Mouse (Mus musculus) urinary bladder, adult 2 months (tissue): ENCODE measurements around the gene Fas. TPM values are rescaled to one million over a fixed set of nuclear protein-coding genes. Genes with fewer than 3 reads are reported as not detected.
A peak's percentile ranks its signal among the peaks of the same experiment; 100 is the strongest.

Source experiments
- DNase-seq: peaks from one replicate; pipeline ENCODE4 v3.0.0; 2022; ENCODE audit warnings: low spot score
- polyA plus RNA-seq: library from polyadenylated mRNA; depleted of rRNA; stranded (reverse); fragments of >200 nt; gene quantifications from 2 replicates; pipeline ENCODE4 v1.2.3, GENCODE M21; 2012

The Fas gene
- polyA plus RNA-seq, 1 experiment: 15.6 TPM

DNA sequence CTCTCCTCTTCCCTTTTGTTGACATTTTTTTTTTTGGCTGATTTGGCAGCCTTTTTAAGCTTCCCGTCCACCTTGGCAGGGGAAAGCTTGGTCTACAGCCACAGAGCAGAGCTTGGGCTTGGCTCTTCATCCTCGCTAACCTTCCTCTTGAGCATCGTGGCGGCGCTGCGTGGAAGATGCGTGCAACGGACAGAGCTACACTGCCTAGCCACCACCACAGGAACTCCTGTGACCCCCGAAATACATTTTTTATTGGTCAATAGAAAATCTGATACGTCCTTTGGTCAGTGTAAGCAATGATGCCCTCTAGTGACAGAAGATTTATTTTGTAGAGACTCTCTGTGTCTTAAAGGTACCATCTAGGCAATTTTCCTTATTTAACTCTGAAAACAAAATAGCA is 6.1 kb upstream of the Fas start:
- DNase-seq: no peak

DNA sequence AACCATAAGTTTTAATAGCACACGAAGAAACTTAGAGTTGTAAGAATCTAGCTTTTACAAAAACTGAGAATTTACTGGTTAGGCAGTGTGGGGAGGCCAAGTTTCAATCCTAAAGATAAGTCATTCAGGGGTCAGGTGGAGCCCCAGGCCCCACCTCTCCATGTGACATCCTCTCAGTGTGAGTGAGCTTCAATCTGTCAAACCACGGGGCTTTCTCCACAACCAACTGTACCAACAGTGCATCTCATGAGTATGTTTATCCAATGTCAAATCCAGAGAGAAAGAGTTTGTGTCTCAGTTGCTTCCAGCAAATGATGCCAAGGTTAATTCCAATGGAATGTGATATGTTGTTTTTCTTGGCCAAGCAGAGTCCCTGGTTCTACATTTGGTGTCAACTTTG is 5.6 kb upstream of the Fas start:
- no peak for DNase-seq

DNA sequence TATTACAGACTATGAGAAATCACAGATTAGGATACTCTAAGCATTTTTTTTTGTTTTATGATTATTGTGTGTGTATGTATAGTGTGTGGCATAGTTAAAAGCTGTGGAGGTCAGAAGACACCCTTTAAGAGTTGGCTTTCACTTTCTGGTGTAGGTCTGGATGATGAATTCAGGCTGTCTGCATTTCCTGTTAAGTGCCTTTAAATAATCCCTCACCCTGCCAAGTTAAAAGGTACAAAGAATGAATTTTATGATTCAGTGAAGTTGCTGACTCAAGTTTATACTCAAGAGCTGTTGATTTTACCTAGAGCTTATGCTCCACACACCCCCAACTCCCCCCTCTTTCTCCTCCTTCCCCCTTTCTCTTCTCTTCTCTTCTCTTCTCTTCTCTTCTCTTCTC is 3.2 kb upstream of the Fas start:
- no peak for DNase-seq

DNA sequence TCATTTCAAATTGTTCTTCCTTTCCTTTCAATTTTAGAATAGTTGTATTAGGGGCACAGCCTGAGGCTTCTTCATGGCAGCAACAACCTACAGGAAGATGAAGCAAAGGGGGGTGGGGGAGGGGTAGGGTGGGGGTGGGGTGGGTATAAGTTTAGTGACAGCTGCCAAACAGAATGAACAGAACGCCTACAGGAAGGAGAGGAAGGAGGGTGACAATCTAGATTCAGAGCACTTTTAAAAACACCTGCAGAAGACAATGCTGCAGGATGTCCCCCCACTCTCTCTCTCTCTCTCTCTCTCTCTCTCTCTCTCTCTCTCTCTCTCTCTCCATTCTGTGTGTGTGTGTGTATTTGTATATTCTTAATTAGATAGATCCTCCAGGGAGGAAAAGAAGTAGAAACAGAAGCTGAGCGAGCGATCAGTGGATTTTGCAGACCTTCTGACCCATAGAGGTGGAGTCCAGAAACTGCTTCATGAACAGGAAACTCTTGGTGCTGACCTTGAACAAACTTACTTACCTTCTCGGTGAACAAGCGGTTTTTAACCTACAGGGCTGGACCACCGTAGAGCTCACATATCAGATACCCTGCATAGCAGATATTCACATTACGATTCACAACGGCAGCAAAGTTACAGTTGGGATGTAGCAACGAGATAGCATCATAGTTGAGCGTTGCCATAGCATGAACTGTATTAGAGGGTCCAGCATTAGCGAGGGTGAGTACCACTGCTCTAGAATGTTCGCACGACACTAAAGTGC is 2.6 kb upstream of the Fas start:
- no peak for DNase-seq

DNA sequence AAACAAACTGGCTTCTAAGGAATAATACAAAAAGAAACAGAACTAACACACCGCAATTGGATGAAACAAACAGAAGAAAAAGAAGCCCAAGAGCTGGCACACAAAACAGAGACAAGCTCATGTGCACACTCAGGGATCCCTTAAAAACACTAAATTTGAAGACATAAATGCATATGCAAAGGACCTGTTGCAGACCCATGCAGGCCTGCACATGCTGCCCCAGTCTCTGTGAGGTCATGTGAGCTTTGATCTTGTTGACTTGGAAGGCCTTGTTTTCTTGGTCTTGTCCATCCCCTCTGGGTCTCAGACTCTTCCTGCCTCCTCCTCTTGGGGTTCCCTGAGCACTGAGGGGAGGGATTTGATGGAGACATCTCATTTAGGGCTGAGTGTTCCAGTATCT is 1.8 kb upstream of the Fas start:
- DNase-seq: no peak

DNA sequence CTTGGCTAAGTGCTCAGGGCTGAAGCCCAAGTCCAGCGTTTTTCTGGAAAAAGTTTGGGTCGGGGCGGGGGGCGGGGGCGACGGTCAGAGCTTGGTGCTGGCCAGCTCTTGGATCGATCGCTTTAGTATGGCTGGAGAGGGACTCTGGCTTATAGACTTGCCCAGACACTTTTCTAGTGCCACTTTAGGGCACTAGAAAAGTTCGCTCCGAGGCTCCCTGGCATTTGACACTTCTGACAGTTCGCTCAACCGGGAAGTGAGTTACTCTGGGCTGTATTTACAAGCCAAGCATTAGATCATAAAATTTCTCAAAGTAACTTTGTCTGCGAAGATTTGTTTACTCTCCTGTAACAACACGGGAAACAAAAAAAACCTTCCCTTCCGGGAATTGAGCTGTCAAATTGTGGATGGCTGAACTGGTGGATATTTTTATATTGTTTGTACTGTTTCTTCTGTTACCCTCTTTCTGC is 441 bp downstream of the Fas start:
- DNase-seq: no peak

DNA sequence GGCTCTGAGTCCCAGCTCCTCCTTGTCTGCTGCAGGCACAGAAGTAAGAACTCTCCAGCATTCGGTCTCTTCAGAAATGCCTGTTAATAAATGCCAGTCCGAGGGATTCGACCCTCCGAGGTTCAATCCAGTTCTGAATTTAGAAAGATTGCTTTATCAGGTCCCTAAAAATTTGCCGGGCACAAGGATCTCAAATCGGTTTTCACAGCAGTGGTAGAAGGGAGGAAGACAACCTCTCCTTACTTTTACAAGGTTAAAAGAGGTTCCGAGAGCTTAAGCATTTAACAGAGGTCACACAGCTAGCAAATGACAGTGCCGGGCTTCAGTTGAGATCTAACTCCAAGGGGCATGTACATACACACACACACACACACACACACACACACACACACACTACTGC is 913 bp downstream of the Fas start:
- DNase-seq: no peak

- DNase-seq: no peak
These were observed 1.5 kb downstream of the Fas start for GRCm38 (mm10) chr19:34291956-34292355.

DNA sequence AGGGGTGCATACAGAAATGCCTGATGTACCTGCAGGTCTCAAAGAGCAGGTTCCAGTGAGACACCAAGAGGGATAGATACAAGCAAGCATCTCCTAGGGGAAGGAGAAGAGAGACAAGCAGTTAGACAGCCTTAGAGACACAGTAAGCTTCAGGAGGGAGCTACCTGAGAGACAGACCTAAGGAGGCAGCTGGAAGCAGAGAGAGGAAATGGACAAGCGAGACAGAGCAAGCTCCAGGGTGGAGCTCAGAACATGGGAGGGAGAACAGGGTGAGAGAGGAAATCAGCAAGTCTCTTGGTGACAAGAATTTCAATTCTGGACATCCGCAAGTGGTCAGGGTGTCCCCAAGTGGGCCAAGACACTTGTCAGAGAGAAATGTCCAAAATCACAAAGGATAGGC is 2.2 kb downstream of the Fas start:
- DNase-seq: no peak

DNA sequence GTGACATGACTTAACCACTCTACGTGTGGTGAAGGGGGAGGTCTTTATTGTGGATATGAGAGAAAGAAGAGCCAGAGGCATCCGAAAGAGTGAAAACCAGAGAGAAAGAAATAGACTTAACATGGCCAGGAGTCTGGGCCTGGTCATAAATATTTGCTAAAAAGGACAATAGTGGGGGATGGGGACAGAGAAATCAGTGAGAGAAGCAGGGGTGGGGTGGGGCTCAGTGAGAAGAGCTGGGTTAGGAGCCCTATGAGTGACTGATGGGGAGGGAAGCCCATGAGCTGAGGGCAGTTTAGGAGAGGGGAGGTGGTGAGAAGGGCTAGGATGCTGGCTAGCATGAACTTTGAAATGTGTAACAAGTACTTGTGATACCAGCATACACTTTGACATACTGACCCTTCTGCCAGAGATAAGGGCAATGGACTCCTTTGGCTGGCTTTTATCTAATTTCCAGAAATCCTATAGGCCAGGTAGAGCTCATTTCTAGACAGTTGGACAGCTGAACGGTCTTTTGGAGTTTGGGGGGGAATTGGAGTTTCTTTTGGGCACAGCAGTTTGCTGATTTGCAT is 3.0 kb downstream of the Fas start:
- DNase-seq: no peak

- no peak for DNase-seq
These were observed 5.0 kb downstream of the Fas start for GRCm38 (mm10) chr19:34295442-34295841.

DNA sequence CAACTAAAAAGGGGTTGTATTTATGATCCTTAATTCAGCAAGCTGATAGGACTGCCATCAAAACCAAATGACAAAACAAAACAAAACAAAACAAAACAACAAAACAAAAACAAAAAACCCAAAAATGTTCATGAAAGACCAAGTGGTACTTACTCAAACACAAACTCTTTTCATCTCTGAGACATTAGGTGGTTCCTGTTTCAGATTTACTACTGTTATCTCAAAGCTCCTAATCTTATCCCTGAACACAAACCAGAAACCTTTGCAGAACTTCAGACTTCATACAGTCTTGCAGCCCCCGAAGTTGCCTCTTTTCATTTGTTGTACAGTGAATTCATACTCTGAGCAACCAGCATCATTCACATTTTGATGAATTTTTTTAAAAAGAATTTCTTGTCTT is 8.1 kb downstream of the Fas start:
- DNase-seq: no peak

DNA sequence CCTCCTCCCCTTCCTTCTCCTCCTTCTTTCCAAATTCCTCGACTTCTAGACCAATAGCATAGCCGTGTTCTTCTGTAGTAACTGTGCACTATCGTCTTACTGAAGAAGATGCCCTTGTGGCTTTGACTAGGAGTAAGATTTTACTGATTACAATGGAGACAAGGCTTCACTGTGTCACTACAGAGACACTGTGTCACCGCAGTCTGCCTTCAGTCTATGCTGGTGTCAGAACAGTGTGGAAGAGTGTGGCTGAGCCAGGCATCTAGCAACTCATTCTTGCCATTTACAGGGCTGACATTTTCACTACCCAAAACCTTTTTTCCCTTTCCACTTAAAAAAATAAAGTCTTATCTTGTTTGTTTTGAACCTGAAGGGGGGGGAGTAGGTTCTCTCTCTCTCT is 8.8 kb downstream of the Fas start:
- DNase-seq: no peak

DNA sequence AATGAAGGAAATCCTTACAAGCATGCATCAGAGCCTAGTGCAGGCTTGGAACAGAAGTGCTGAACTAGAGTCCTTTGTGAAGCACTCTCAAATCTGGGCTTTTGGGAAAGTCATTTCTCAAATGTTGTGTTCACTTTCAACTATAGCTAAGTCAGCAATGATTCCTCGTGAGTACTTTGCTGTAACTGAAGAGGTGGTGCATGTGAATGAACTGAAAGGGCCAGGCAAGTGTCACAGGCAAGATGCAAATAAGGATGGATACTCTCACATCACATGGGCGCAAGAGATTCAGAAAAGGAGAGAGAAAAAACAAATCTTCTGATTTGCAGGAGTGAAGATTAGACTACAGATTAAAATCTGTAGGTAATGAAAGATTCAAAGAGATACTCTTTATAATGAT is 10.0 kb downstream of the Fas start:
- no peak for DNase-seq

GRCm38 (mm10) chr19:34304917-34305316 is 14.5 kb downstream of the Fas start:
- no peak for DNase-seq

DNA sequence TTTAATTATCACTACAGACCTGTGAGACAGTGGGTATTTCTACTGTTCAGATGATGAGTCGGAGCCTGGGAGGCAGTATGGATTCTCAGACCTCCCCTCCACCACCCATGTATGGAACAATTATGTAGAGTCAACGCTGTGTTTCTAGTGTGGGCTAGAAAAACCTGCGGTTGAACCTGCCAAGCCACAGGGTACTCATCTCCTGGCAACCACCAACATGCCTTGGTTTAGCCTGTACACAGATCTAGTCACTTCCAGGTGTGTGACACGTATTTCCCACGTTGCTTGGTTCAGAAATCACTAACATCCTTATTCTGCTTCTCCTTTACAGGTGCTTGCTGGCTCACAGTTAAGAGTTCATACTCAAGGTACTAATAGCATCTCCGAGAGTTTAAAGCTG is 16.3 kb downstream of the Fas start:
- DNase-seq: no peak

DNA sequence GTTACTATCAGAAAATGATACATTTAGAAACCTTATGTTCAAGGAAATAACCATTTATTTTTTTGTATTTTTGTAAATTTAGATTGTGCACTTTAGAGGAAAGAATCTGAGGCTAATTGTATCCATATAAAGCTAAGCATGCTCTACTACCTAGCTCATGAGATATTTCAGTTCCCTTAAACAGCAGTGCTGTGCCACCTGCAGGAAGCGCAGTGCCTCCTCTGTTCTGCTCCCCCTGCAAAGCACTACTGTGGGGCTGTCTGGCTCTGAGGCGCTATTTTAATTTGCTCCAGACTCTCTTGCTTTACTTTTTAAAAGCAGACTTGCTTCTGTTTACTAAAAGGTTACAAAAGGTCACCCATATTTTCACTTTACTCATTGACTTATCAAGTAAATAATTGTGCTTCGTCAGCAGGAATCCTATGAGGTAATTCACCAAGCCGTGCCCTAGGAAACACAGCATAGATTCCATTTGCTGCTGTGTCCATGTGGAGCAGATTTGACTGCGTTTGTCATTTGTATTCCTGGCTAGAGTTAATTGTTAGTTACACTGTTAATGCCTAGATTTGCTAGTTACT is 21.8 kb downstream of the Fas start:
- no peak for DNase-seq

DNA sequence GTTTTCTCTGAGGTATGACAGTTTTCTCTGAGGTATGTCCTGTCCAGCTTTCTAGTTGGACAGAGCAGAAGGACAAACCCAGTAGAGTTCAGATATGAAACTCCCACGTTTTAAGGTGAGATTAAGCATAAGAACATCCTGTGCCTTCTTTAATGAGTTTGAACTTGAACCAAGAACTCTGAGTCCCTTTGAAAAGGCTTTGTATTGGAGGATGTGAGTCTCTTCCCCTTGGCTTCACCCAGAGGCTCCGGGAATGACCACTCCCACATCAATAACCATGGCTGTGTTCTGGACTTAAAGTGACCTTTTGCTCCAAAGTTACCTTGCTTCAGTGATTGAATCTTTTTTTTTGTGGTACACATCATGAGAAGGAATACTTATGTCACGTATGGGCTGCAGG is 37.6 kb downstream of the Fas start:
- no peak for DNase-seq

- DNase-seq: peak; percentile 35
These were observed 43.8 kb downstream of the Fas start for GRCm38 (mm10) chr19:34334300-34334699.

DNA sequence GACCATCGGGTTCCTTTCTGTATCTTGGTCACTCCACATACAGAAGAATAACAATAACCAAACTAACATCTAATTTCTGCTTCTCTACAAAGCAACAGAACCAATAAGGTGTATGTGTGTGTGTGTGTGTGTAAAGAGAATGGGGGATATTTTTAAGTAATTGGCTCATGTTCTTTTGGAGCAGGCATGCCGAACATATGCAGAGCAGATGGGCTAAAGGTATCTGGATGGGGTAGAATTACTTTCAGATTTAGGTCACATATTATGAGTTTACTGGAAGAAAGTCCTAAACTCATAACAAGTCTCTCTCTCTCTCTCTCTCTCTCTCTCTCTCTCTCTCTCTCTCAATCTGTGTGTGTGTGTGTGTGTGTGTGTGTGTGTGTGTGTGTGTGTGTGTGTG is 54.2 kb downstream of the Fas start:
- DNase-seq: no peak

GRCm38 (mm10) chr19:34345616-34346267 is 55.3 kb downstream of the Fas start:
- no peak for DNase-seq

GRCm38 (mm10) chr19:34353291-34353805 is 62.9 kb downstream of the Fas start:
- DNase-seq: no peak

DNA sequence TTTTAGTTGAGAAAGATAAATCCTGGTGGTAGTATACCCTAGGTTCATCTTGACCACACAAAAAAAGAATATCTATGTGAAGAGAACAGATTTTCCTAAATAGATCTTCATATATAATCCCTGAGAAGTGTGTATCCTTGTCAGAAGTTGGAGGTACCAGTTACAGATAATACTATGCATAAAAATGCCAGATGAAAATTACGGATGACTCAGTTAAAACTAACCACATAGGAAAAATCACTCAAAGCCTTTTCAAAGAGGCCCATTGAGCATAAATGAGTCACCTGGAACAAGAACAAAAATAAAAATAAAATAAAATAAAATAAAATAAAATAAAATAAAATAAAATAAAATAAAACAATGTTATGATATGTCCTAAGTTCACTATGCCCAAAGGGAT is 72.2 kb downstream of the Fas start:
- no peak for DNase-seq
